Mouse (Mus musculus) ES-E14 (cell line): ENCODE data around the gene Ppm1l.

ENCODE experiments used
- CHD2 ChIP-seq: IDR thresholded peaks from 2 replicates; pipeline ENCODE4 v1.6.1; 2014; ENCODE audit warnings: mild to moderate bottlenecking, low read depth, low read length, inconsistent platforms
- MAFK ChIP-seq: IDR thresholded peaks from 2 replicates; pipeline ENCODE4 v1.6.1; 2014; ENCODE audit warnings: mild to moderate bottlenecking, low read depth, low read length, inconsistent platforms; ENCODE audit not compliant: insufficient read depth

GRCm38 (mm10) chr3:69364151-69364550, 47.5 kb downstream of the Ppm1l start:
- TF ChIP-seq CHD2 = no peak
- TF ChIP-seq MAFK = no peak
